Mouse (Mus musculus) ES-CJ7 (cell line): ENCODE measurements around the gene Afg1l.
A peak's percentile ranks its signal among the peaks of the same experiment; 100 is the strongest.

Experiments
- DNase-seq: peaks from one replicate; pipeline ENCODE4 v3.0.0; 2011; ENCODE audit warnings: low read depth, low spot score

The Afg1l gene

GRCm38 (mm10) chr10:42269281-42270025 is 208.9 kb downstream of the Afg1l start:
- DNase-seq: peak; percentile 54

GRCm38 (mm10) chr10:42267811-42268545 is 210.4 kb downstream of the Afg1l start:
- DNase-seq: no peak

GRCm38 (mm10) chr10:42265021-42265689 is 213.2 kb downstream of the Afg1l start:
- DNase-seq: no peak

GRCm38 (mm10) chr10:42264195-42264594 is 214.2 kb downstream of the Afg1l start:
- no peak for DNase-seq

- no peak for DNase-seq
Observed at GRCm38 (mm10) chr10:42263701-42264100, 214.7 kb downstream of the Afg1l start.
